Mouse (Mus musculus) heart, adult 18-20 months (tissue): ENCODE results near the gene H2-M10.3. TPM values are rescaled to one million over a fixed set of nuclear protein-coding genes. Genes with fewer than 3 reads are reported as not detected.
A peak's percentile ranks its signal among the peaks of the same experiment; 100 is the strongest.
"Not testable (repeated sequence)": the region's sequence is repeated elsewhere in the genome, so short reads cannot be mapped to it uniquely, and the experiment has no call there.

Source experiments
- DNase-seq, 2 experiments: peaks; one replicate each; pipeline ENCODE4 v3.0.0; 2021 to 2022; ENCODE audit warnings: mixed read lengths in 1 of 2
- long read RNA-seq, 2 experiments: library from polyadenylated mRNA; stranded (forward); transcript quantifications; one replicate each; pipeline ENCODE4 v2.0.0; 2021
- total RNA-seq, 2 experiments: library from RNA; stranded (reverse); gene quantifications; 2 replicates each; pipeline ENCODE4 v1.2.3; 2021

H2-M10.3 gene
- not detected for total RNA-seq
- long read RNA-seq, experiment 1, result 0 reads
- long read RNA-seq, experiment 2, result 0 reads

- DNase-seq, result not testable (repeated sequence)
Observed at GRCm38 (mm10) chr17:36368317-36368716, at the start of gene H2-M10.3. TSS of gene H2-M10.3 (minus strand) at chr17:36368417.

- DNase-seq, result peak in 1 of 2 experiments; percentile 9
Observed at GRCm38 (mm10) chr17:36417416-36417815, 49.2 kb upstream of the H2-M10.3 start.

GRCm38 (mm10) chr17:36415407-36415806, 47.2 kb upstream of the H2-M10.3 start:
- no peak for DNase-seq

- DNase-seq, result no peak
Observed at GRCm38 (mm10) chr17:36414361-36414760, 46.1 kb upstream of the H2-M10.3 start.

GRCm38 (mm10) chr17:36389907-36390306, 21.7 kb upstream of the H2-M10.3 start:
- no peak for DNase-seq

GRCm38 (mm10) chr17:36362404-36362803, 5.8 kb downstream of the H2-M10.3 start:
- DNase-seq, result not testable (repeated sequence)

- DNase-seq, result peak in 1 of 2 experiments; percentile 64
Observed at GRCm38 (mm10) chr17:36357512-36357911, 10.7 kb downstream of the H2-M10.3 start.

- DNase-seq, result no peak
Observed at GRCm38 (mm10) chr17:36355763-36356162, 12.5 kb downstream of the H2-M10.3 start.

GRCm38 (mm10) chr17:36355343-36355742, 12.9 kb downstream of the H2-M10.3 start:
- DNase-seq, result peak; percentile 39 to 51

GRCm38 (mm10) chr17:36326055-36326454, 42.2 kb downstream of the H2-M10.3 start, which contains the start of gene H2-M10.1:
TSS of gene H2-M10.1 (minus strand) at chr17:36326155.
- DNase-seq, result no peak

- DNase-seq, result no peak
Observed at GRCm38 (mm10) chr17:36315689-36316253, 52.4 kb downstream of the H2-M10.3 start.

GRCm38 (mm10) chr17:36315041-36315688, 53.1 kb downstream of the H2-M10.3 start:
- DNase-seq, result peak; percentile 49

Other genes with a start within 250 kb of the H2-M10.3 start
- gene Gm19684, start 246.7 kb downstream of the H2-M10.3 start, total RNA-seq, result under 1 TPM; 0.27 to 0.28 TPM
- gene Gm7030, start 239.0 kb downstream of the H2-M10.3 start, total RNA-seq, result under 1 TPM in 1 of 2 experiments, not detected in 1; 0.55 TPM
- not detected for gene Gm8909, start 199.9 kb downstream of the H2-M10.3 start, total RNA-seq
- gene H2-T3, start 178.1 kb downstream of the H2-M10.3 start, total RNA-seq, result not detected
- 10 to 100 TPM; 37.9 to 38.8 TPM for gene Rpp21, start 110.3 kb downstream of the H2-M10.3 start, total RNA-seq
- 1 to 10 TPM; 5.2 to 6.5 TPM for gene Trim39, start 96.2 kb downstream of the H2-M10.3 start, total RNA-seq
- not detected for gene H2-M10.2, start 81.9 kb downstream of the H2-M10.3 start, total RNA-seq
- not detected for gene H2-M10.1, start 42.3 kb downstream of the H2-M10.3 start, total RNA-seq
- not detected for gene H2-M10.4, start 93.9 kb upstream of the H2-M10.3 start, total RNA-seq
- not detected for gene H2-M11, start 178.7 kb upstream of the H2-M10.3 start, total RNA-seq